Mouse (Mus musculus) lung, postnatal 14 days (tissue): Measurements from ENCODE around the gene Gm20518.

Experiments used
- DNase-seq: peaks from one replicate; pipeline ENCODE4 v3.0.0; 2021

The Gm20518 gene

GRCm38 (mm10) chr16:17804449-17804912 lies 87.0 kb downstream of the Gm20518 start:
- DNase-seq, result no peak

- DNase-seq, result no peak
These were observed 87.6 kb downstream of the Gm20518 start for GRCm38 (mm10) chr16:17803675-17804448.

GRCm38 (mm10) chr16:17802839-17803674 lies 88.4 kb downstream of the Gm20518 start:
- DNase-seq, result peak; percentile 45

GRCm38 (mm10) chr16:17802456-17802838 lies 89.0 kb downstream of the Gm20518 start:
- DNase-seq, result no peak

- no peak for DNase-seq
These were observed 89.6 kb downstream of the Gm20518 start for GRCm38 (mm10) chr16:17801777-17802455.

GRCm38 (mm10) chr16:17799584-17799983 lies 91.9 kb downstream of the Gm20518 start:
- DNase-seq, result no peak

- peak; percentile 76 for DNase-seq
These were observed 92.9 kb downstream of the Gm20518 start for GRCm38 (mm10) chr16:17798321-17799180.

- DNase-seq, result no peak
These were observed 93.6 kb downstream of the Gm20518 start for GRCm38 (mm10) chr16:17797812-17798311.

GRCm38 (mm10) chr16:17796971-17797811 lies 94.3 kb downstream of the Gm20518 start, which contains the start of gene Scarf2:
Scarf2 (plus strand) TSS chr16:17797282.
- DNase-seq, result peak; percentile 79

- no peak for DNase-seq
These were observed 95.0 kb downstream of the Gm20518 start for GRCm38 (mm10) chr16:17796519-17796918.

GRCm38 (mm10) chr16:17795643-17796042 lies 95.8 kb downstream of the Gm20518 start:
- peak; percentile 44 for DNase-seq

GRCm38 (mm10) chr16:17794047-17794446 lies 97.4 kb downstream of the Gm20518 start:
- no peak for DNase-seq

- DNase-seq, result no peak
These were observed 98.7 kb downstream of the Gm20518 start for GRCm38 (mm10) chr16:17792728-17793127.

GRCm38 (mm10) chr16:17785337-17785736 lies 106.1 kb downstream of the Gm20518 start:
- DNase-seq, result no peak
